13 mouse cellular contexts compared by ENCODE assay signal in genomic region chr2:68005210-68005609, GRCm38 (mm10).
"Had no signal": no experiment of that assay in that cellular context is flagged by ENCODE, and none has a peak within 500 bp of the region (broad histone marks: within the 10 kb centered on the region; RNA-seq: fewer than 3 reads in every experiment).

No protein-coding gene starts in this region.

- H3K27me3 ChIP-seq: midbrain, embryonic 12.5 days; neural tube, embryonic 12.5 days had no signal

- H3K36me3 ChIP-seq: midbrain, embryonic 10.5 days; midbrain, embryonic 12.5 days; neural tube, embryonic 12.5 days had no signal

- DNase-seq: lung, adult 18-20 months; lung, embryonic 14.5 days; lung, postnatal 10 days; lung, postnatal 4 days; midbrain, embryonic 14.5 days; right cerebral cortex, postnatal 14 days; spleen, adult 18-20 months; thymus, adult 18-20 months; thymus, postnatal 14 days; thymus, postnatal 36 days had no signal

- H3K4me3 ChIP-seq: midbrain, embryonic 10.5 days; midbrain, embryonic 12.5 days; neural tube, embryonic 12.5 days had no signal
